Mouse (Mus musculus): ENCODE results near the gene Leng9.

GRCm38 (mm10) chr7:4125306-4125705 is 24.9 kb downstream of the Leng9 start:
- TF ChIP-seq CTCF (IDR thresholded peaks at IDR 0.05; ENCODE audit: low read depth) = peak; percentile 43
- TF ChIP-seq EP300 (optimal IDR thresholded peaks at IDR 0.05) = no peak
